Mouse (Mus musculus): Measurements from ENCODE around the gene Traf3.

- no peak for TF ChIP-seq CTCF (conservative IDR thresholded peaks at IDR 0.05; ENCODE audit: low read length)
- TF ChIP-seq NANOG (IDR thresholded peaks at IDR 0.05; ENCODE audit: borderline replicate concordance, low read length), result no peak
Measured at GRCm38 (mm10) chr12:111228488-111228887, 62.3 kb downstream of the Traf3 start.

All from E14TG2a.4 (cell line).